Mouse (Mus musculus): ENCODE measurements at regions not wholly inside any gene's neighbourhood (a gene's known extent, or its start where the extent isn't known, plus 50 kb on each side); places are given as distances from the start of the nearest gene placed in this dataset.

- Histone ChIP-seq H3K9ac (ENCODE audit: low read length) (no peak overlapping the region), H3K27ac (ENCODE audit: low read length) (no peak overlapping the region), H3K4me3 (ENCODE audit: low read length) (peak overlapping the region; percentile 28), H3K9me3 (replicated peaks; ENCODE audit: control insufficient read depth, low read length) (no peaks in the 10 kb centered on the region), H3K4me2 (ENCODE audit: low read depth, low read length) (peak overlapping the region; percentile 58), H3K4me1 (ENCODE audit: control insufficient read depth, insufficient read depth, low read length) (no peaks in the 10 kb centered on the region), H3K36me3 (ENCODE audit: control insufficient read depth, insufficient read depth) (no peaks in the 10 kb centered on the region), H3K27me3 (ENCODE audit: control insufficient read depth, insufficient read depth, low read length) (peaks cover 45% of the 10 kb centered on the region)
- 14% methylated on average over 18 of the region's 18 CpGs for whole genome bisulfite sequencing
- ATAC-seq (replicated peaks; ENCODE audit: extremely low read depth, insufficient read depth, low FRiP score): no peak
Observed at GRCm38 (mm10) chr5:118876586-118877312, 316.3 kb downstream of the Med13l start.

DNA sequence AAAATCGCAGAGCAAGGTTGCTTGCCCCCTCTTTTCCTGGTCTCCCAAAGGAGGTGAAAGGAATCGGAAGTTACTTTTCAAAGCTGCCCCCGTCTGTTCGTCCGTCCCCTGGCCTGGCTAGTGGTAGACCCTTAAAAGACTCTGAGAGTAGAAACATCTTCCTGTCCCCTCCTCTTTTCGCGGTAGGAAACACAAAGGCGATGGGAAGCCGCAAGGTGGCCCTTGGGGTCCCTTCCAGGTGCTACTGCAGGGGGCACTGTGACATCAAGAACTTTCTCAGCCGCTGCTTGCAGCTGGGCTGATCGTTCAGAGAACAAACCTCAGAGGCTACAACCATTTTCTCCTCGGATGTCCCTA lies 316.8 kb downstream of the Med13l start:
- no peaks in the 10 kb centered on the region for H3K36me3 ChIP-seq (ENCODE audit: control insufficient read depth, insufficient read depth)
- 0% methylated on average over 12 of the region's 12 CpGs for WGBS
- H3K4me1 ChIP-seq (ENCODE audit: control insufficient read depth, insufficient read depth, low read length): no peaks in the 10 kb centered on the region
- H3K9ac ChIP-seq (ENCODE audit: low read length): no peak overlapping the region
- no peak overlapping the region for H3K27ac ChIP-seq (ENCODE audit: low read length)
- H3K4me3 ChIP-seq (ENCODE audit: low read length): peak overlapping the region; percentile 28
- no peaks in the 10 kb centered on the region for H3K9me3 ChIP-seq (replicated peaks; ENCODE audit: control insufficient read depth, low read length)
- peaks cover 46% of the 10 kb centered on the region for H3K27me3 ChIP-seq (ENCODE audit: control insufficient read depth, insufficient read depth, low read length)
- peak overlapping the region; percentile 58 for H3K4me2 ChIP-seq (ENCODE audit: low read depth, low read length)
- no peak for ATAC-seq (replicated peaks; ENCODE audit: extremely low read depth, insufficient read depth, low FRiP score)

- H3K36me3 ChIP-seq (ENCODE audit: control insufficient read depth, insufficient read depth): no peaks in the 10 kb centered on the region
- no peak overlapping the region for H3K9ac ChIP-seq (ENCODE audit: low read length)
- H3K9me3 ChIP-seq (replicated peaks; ENCODE audit: control insufficient read depth, low read length): no peaks in the 10 kb centered on the region
- H3K4me1 ChIP-seq (ENCODE audit: control insufficient read depth, insufficient read depth, low read length): no peaks in the 10 kb centered on the region
- WGBS: 25% methylated on average over 10 of the region's 10 CpGs
- H3K27ac ChIP-seq (ENCODE audit: low read length): no peak overlapping the region
- peaks cover 47% of the 10 kb centered on the region for H3K27me3 ChIP-seq (ENCODE audit: control insufficient read depth, insufficient read depth, low read length)
- ATAC-seq (replicated peaks; ENCODE audit: extremely low read depth, insufficient read depth, low FRiP score): no peak
- no peak overlapping the region for H3K4me3 ChIP-seq (ENCODE audit: low read length)
- peak overlapping the region; percentile 58 for H3K4me2 ChIP-seq (ENCODE audit: low read depth, low read length)
Observed at GRCm38 (mm10) chr5:118877831-118878230, 317.4 kb downstream of the Med13l start.

- Histone ChIP-seq H3K4me3 (ENCODE audit: low read length) (no peak overlapping the region), H3K36me3 (ENCODE audit: control insufficient read depth, insufficient read depth) (no peaks in the 10 kb centered on the region), H3K9ac (ENCODE audit: low read length) (no peak overlapping the region), H3K9me3 (replicated peaks; ENCODE audit: control insufficient read depth, low read length) (no peaks in the 10 kb centered on the region), H3K4me2 (ENCODE audit: low read depth, low read length) (no peak overlapping the region), H3K4me1 (ENCODE audit: control insufficient read depth, insufficient read depth, low read length) (no peaks in the 10 kb centered on the region), H3K27ac (ENCODE audit: low read length) (no peak overlapping the region), H3K27me3 (ENCODE audit: control insufficient read depth, insufficient read depth, low read length) (peaks cover 47% of the 10 kb centered on the region)
- ATAC-seq (replicated peaks; ENCODE audit: extremely low read depth, insufficient read depth, low FRiP score): no peak
- WGBS: 48% methylated on average over 10 of the region's 10 CpGs
Observed at GRCm38 (mm10) chr5:118878722-118879121, 318.2 kb downstream of the Med13l start.

DNA sequence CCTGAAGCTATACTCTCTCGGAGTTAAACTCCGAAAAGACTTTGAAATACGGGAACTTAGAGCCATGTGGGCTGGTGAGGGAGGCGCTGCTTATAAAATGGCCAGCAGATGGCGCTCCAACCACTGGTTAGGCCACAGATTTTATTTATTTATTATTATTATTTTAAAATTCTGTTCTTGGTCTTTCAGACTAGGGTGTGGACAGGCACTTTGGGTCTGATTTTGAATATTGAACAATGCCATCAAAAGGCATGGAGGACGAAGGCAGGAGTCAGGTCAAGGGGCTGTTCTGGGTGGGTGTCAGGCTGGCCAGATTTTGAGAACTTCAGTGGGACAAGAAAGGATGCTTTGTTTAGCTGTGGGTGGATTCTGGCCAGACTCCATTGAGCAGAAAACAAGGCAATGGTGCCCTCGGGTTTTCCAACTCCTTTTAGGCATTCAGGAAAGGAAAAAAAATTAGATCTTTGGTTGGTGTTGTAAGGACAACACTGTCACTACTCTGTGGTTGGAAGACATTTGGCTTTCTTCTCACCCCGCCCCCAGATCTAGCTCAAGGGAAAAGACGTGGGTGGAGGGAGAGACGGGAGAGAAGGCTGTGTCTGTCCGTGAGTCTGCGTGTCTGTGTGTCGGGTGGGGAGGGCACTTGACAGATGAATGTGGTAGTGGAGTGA lies 319.5 kb downstream of the Med13l start:
- Histone ChIP-seq H3K27ac (ENCODE audit: low read length) (no peak overlapping the region), H3K27me3 (ENCODE audit: control insufficient read depth, insufficient read depth, low read length) (peaks cover 39% of the 10 kb centered on the region), H3K4me1 (ENCODE audit: control insufficient read depth, insufficient read depth, low read length) (no peaks in the 10 kb centered on the region), H3K9me3 (replicated peaks; ENCODE audit: control insufficient read depth, low read length) (no peaks in the 10 kb centered on the region), H3K36me3 (ENCODE audit: control insufficient read depth, insufficient read depth) (no peaks in the 10 kb centered on the region), H3K4me2 (ENCODE audit: low read depth, low read length) (no peak overlapping the region), H3K9ac (ENCODE audit: low read length) (no peak overlapping the region), H3K4me3 (ENCODE audit: low read length) (no peak overlapping the region)
- 18% methylated on average over 13 of the region's 13 CpGs for WGBS
- ATAC-seq (replicated peaks; ENCODE audit: extremely low read depth, insufficient read depth, low FRiP score): 0 out of 2 replicates have a peak, but pooled peaks have one; percentile 23

DNA sequence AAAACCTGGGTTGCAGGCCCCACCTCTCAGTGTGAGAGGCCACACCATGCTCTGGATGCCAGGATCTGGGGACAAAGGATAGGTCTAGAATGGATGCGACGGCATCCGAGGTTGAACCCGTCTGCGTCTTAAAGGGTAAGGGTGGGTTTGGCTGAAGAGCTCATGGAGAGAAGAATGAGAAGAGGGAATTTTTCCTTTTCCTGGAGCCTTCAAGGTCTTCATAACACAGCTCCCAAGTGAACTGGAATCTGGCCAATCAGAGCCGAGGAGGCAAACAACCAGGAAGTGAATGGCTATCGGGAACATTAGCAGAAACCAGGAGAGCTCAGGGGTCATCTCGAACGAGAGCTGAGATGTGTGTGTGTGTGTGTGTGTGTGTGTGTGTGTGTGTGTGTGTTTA lies 320.1 kb downstream of the Med13l start:
- no peak overlapping the region for H3K4me2 ChIP-seq (ENCODE audit: low read depth, low read length)
- no peaks in the 10 kb centered on the region for H3K9me3 ChIP-seq (replicated peaks; ENCODE audit: control insufficient read depth, low read length)
- H3K4me3 ChIP-seq (ENCODE audit: low read length): no peak overlapping the region
- peaks cover 34% of the 10 kb centered on the region for H3K27me3 ChIP-seq (ENCODE audit: control insufficient read depth, insufficient read depth, low read length)
- H3K27ac ChIP-seq (ENCODE audit: low read length): no peak overlapping the region
- WGBS: 66% methylated on average over 9 of the region's 9 CpGs
- no peak for ATAC-seq (replicated peaks; ENCODE audit: extremely low read depth, insufficient read depth, low FRiP score)
- H3K9ac ChIP-seq (ENCODE audit: low read length): no peak overlapping the region
- H3K36me3 ChIP-seq (ENCODE audit: control insufficient read depth, insufficient read depth): no peaks in the 10 kb centered on the region
- no peaks in the 10 kb centered on the region for H3K4me1 ChIP-seq (ENCODE audit: control insufficient read depth, insufficient read depth, low read length)

DNA sequence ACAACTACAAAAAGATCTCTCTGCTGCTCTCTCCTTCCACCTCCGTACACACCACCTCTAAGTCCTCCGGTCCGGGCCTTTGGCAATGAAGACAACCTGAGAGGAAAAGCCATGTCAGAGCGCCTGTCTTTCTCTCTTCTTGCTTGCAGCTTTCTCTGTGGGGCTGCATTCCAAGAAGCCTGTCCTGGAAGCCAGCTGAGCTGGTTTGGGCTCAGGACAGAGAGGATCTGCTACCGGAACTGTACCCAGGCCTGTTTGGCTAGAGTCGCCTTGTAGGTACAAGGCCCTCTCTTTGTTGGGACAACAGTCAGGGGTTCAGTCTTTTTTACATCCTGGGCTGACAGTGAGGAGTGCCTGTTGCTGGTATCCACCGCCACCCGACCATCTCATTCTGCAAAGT lies 321.4 kb downstream of the Med13l start:
- Histone ChIP-seq H3K27me3 (ENCODE audit: control insufficient read depth, insufficient read depth, low read length) (peaks cover 28% of the 10 kb centered on the region), H3K36me3 (ENCODE audit: control insufficient read depth, insufficient read depth) (no peaks in the 10 kb centered on the region), H3K4me1 (ENCODE audit: control insufficient read depth, insufficient read depth, low read length) (no peaks in the 10 kb centered on the region), H3K9ac (ENCODE audit: low read length) (no peak overlapping the region), H3K4me3 (ENCODE audit: low read length) (no peak overlapping the region), H3K27ac (ENCODE audit: low read length) (no peak overlapping the region), H3K9me3 (replicated peaks; ENCODE audit: control insufficient read depth, low read length) (no peaks in the 10 kb centered on the region), H3K4me2 (ENCODE audit: low read depth, low read length) (no peak overlapping the region)
- WGBS: 86% methylated on average over 8 of the region's 8 CpGs
- no peak for ATAC-seq (replicated peaks; ENCODE audit: extremely low read depth, insufficient read depth, low FRiP score)

GRCm38 (mm10) chr5:118888131-118888530 lies 327.7 kb downstream of the Med13l start:
- Histone ChIP-seq H3K4me1 (ENCODE audit: control insufficient read depth, insufficient read depth, low read length) (no peaks in the 10 kb centered on the region), H3K4me2 (ENCODE audit: low read depth, low read length) (no peak overlapping the region), H3K9ac (ENCODE audit: low read length) (no peak overlapping the region), H3K36me3 (ENCODE audit: control insufficient read depth, insufficient read depth) (no peaks in the 10 kb centered on the region), H3K27me3 (ENCODE audit: control insufficient read depth, insufficient read depth, low read length) (peaks cover 2% of the 10 kb centered on the region; the same call in 1 of the 2 replicates), H3K9me3 (replicated peaks; ENCODE audit: control insufficient read depth, low read length) (no peaks in the 10 kb centered on the region), H3K27ac (ENCODE audit: low read length) (no peak overlapping the region), H3K4me3 (ENCODE audit: low read length) (no peak overlapping the region)
- ATAC-seq (replicated peaks; ENCODE audit: extremely low read depth, insufficient read depth, low FRiP score): no peak
- 83% methylated on average over 11 of the region's 11 CpGs for WGBS

DNA sequence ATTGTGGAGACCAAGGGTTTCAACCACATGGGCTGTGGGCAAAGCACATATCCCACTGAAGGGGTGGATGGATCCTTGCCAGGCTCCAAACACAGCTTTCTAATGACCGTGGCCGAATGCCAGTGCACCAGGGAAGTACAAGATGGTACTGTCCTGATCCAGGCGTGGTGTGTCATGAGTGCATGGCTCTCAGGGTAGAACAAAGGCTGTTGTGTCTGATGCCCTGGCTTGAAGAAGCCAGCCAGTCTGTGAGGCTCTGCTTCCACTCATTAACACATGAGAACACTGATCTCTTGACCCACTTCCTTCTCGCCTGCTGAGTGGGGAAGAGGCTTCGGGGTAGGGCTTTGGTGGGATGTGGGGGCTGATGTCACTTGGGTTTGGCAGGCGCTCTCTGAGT lies 330.7 kb downstream of the Med13l start:
- no peak for ATAC-seq (replicated peaks; ENCODE audit: extremely low read depth, insufficient read depth, low FRiP score)
- Histone ChIP-seq H3K4me3 (ENCODE audit: low read length) (no peak overlapping the region), H3K36me3 (ENCODE audit: control insufficient read depth, insufficient read depth) (no peaks in the 10 kb centered on the region), H3K9ac (ENCODE audit: low read length) (no peak overlapping the region), H3K4me1 (ENCODE audit: control insufficient read depth, insufficient read depth, low read length) (no peaks in the 10 kb centered on the region), H3K4me2 (ENCODE audit: low read depth, low read length) (no peak overlapping the region), H3K9me3 (replicated peaks; ENCODE audit: control insufficient read depth, low read length) (no peaks in the 10 kb centered on the region), H3K27ac (ENCODE audit: low read length) (no peak overlapping the region), H3K27me3 (ENCODE audit: control insufficient read depth, insufficient read depth, low read length) (peaks cover 2% of the 10 kb centered on the region; the same call in 1 of the 2 replicates)
- 62% methylated on average over 6 of the region's 6 CpGs for WGBS

All from heart, embryonic 16.5 days (tissue).